Mouse (Mus musculus) forebrain, embryonic 14.5 days (tissue): ENCODE measurements around the gene Nppa. TPM values are rescaled to one million over a fixed set of nuclear protein-coding genes. Genes with fewer than 3 reads are reported as not detected.
"Not testable (repeated sequence)": the region's sequence is repeated elsewhere in the genome, so short reads cannot be mapped to it uniquely, and the experiment has no call there.

Experiments used
- ATAC-seq: fragments of 200-750 bp; cut with Nextera tagmentation; 2 replicates; pipeline ENCODE4 v1.8.0; 2017; ENCODE audit warnings: mild to moderate bottlenecking, moderate library complexity
- DNase-seq: peaks from one replicate; pipeline ENCODE4 v3.0.0-alpha.2; 2015; ENCODE audit warnings: low spot score
- H3K27ac ChIP-seq: fragments of 300-500 bp; sonication (generic); 2 replicates; pipeline ENCODE4 v1.5.1; 2014; ENCODE audit warnings: low read depth, mild to moderate bottlenecking, control low read depth, low read length, moderate library complexity
- H3K27me3 ChIP-seq: fragments of 300-500 bp; sonication (generic); replicated peaks from 2 replicates; pipeline ENCODE4 v1.6.1; 2014; ENCODE audit warnings: low read length, control low read depth, mixed read lengths; ENCODE audit not compliant: control insufficient read depth, insufficient read depth
- H3K36me3 ChIP-seq: fragments of 300-500 bp; sonication (generic); 2 replicates; pipeline ENCODE4 v1.6.1; 2014; ENCODE audit warnings: low read length, control low read depth; ENCODE audit not compliant: control insufficient read depth, insufficient read depth
- H3K4me1 ChIP-seq: fragments of 300-500 bp; sonication (generic); 2 replicates; pipeline ENCODE4 v1.6.1; 2014; ENCODE audit warnings: antibody characterized with exemption, low read length, control low read depth; ENCODE audit not compliant: control insufficient read depth, insufficient read depth
- H3K4me2 ChIP-seq: fragments of 300-500 bp; sonication (generic); 2 replicates; pipeline ENCODE4 v1.6.1; 2014; ENCODE audit warnings: mild to moderate bottlenecking, control low read depth, low read length
- H3K4me3 ChIP-seq: fragments of 300-500 bp; sonication (generic); 2 replicates; pipeline ENCODE4 v1.5.1; 2014; ENCODE audit warnings: low read depth, low read length, control low read depth
- H3K9ac ChIP-seq: fragments of 300-500 bp; sonication (generic); 2 replicates; pipeline ENCODE4 v1.6.1; 2014; ENCODE audit warnings: mild to moderate bottlenecking, low read length, control low read depth, moderate library complexity
- H3K9me3 ChIP-seq: fragments of 300-500 bp; sonication (generic); replicated peaks from 2 replicates; pipeline ENCODE4 v1.6.1; 2016; ENCODE audit warnings: low read length, control low read depth, mixed read lengths; ENCODE audit not compliant: control insufficient read depth
- WGBS: fragments of 180-500 bp; shearing (Covaris S2); extraction: QIAGEN DNeasy Blood & Tissue Kit; methylation state at CpG from one replicate; pipeline ENCODE4 v1.1.7; 2014; 5-methylcytosine and 5-hydroxymethylcytosine counted together
- polyA plus RNA-seq: library from polyadenylated mRNA; unstranded; fragments of >200 nt; fragmentation: Nextera tagmentation; extraction: Ambion mirVana; gene quantifications from 2 replicates; pipeline ENCODE4 v1.2.1, GENCODE M21; 2014

Gene Nppa
- polyA plus RNA-seq, 1 experiment from 2014 or later: 1.1 TPM

DNA sequence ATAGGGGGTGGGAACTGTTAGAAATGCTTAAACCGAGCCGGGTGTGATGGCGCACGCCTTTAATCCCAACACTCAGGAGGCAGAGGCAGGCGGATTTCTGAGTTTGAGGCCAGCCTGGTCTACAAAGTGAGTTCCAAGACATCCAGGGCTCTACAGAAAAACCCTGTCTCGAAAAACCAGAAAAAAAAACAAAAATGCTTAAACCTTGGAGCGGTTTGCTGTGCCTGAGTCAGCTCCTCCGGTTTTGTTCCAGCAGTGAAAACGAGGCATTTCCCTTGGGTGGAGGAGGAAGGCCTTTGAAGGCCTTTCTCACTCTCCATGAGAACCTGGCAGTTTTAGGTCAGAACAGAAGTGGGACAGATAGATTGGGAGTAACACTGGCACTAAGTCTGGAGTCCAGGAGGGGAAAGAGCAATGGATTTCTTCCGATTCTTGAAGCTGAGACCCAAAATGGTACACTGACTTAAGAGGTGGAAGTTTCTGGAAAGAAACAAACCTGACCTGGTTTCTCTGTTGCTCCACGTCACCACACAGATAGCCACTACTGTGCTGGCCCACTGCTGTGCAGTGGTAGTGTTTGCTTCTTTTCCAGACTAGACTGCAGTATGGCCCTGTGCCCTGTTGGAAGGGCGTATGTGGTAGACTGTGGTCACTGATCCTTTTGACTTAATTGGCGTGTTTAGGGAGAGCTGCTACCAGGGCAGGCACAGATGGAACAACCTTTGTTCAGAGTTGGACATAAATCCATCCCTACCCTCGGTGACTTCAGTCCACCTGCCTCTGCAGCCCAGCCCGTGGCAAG, 39.7 kb downstream of the Nppa start:
- DNase-seq (peak; percentile 16), ATAC-seq (no peak)
- WGBS: 62% methylated on average over 15 of the region's 15 CpGs
- peak overlapping the region; percentile 88 for H3K4me2 ChIP-seq
- H3K27ac ChIP-seq: peak overlapping the region; percentile 15
- peaks cover 29% of the 10 kb centered on the region for H3K36me3 ChIP-seq
- peak overlapping the region; percentile 34; the same call in 1 of the 2 replicates for H3K4me3 ChIP-seq
- H3K9me3 ChIP-seq: no peaks in the 10 kb centered on the region
- no peaks in the 10 kb centered on the region for H3K27me3 ChIP-seq
- H3K9ac ChIP-seq: peak overlapping the region; percentile 63
- peaks cover 28% of the 10 kb centered on the region for H3K4me1 ChIP-seq

DNA sequence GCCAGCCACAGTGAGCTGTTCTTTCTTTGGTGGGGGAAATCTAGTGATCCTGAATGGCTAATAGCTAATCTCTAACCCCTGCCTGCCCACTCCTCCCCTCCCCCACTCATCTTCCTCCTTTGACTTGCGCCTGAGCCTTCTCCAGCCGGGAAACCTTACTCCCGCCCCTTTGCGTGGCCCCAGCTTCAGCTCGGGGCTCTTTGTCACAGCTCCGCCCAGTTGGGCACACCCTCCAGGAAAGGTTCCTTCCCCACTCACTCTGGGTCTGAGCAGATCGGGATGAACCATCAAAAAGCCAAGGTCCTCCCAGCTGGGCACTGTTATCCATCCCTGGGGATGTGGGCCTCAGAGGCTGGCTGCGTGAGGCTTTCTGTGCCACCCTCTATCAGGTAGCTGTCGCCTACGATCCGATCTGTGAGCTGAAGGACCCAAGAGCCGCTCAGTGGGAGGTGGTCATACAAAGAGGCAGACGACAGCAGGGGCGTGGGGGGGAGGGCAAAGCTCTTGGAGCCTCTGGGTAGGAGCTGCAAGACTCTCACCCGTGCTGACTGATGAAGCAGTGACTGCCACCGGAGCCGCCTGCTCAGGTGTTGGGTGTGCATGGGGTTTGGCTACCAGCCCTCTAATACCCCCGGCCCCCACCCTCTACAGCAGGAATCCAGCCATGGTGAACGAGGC, 40.5 kb downstream of the Nppa start:
- H3K27me3 ChIP-seq: no peaks in the 10 kb centered on the region
- H3K36me3 ChIP-seq: peaks cover 32% of the 10 kb centered on the region
- H3K27ac ChIP-seq: peak overlapping the region; percentile 15
- peak; percentile 70 for DNase-seq
- H3K9me3 ChIP-seq: no peaks in the 10 kb centered on the region
- ATAC-seq: peak; percentile 18; the same call in 1 of the 2 replicates
- H3K4me2 ChIP-seq: peak overlapping the region; percentile 88
- peaks cover 28% of the 10 kb centered on the region for H3K4me1 ChIP-seq
- under 1% methylated on average over 19 of the region's 19 CpGs for WGBS
- peak overlapping the region; percentile 63 for H3K9ac ChIP-seq
- H3K4me3 ChIP-seq: peak overlapping the region; percentile 34

DNA sequence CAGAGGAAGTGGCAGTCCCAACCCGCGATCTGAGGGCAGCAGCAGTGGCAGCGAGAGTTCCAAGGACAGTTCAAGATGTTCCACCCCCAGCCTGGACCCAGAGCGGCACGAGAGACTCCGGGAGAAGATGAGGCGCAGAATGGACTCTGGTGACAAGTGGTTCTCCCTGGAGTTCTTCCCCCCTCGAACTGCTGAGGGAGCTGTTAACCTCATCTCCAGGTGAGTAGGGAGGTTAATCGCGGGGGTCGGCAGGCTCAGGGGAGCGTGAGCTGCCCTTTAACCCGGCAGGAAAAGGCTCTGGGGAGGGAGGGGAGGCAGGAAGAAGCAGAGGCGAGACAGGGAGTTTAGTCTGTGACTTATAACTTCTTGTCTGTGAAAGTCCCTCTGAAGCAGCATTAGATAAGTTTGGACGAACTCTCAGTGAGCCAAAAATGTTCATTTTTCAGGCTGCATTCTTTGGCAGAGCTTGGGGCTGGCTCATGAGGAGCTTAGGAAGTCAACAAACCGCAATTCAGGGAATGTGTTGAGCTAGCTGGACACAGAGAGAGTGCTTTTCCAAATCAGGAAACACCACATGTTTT, 41.2 kb downstream of the Nppa start:
- H3K4me1 ChIP-seq: peaks cover 28% of the 10 kb centered on the region
- 4% methylated on average over 16 of the region's 16 CpGs for WGBS
- DNase-seq: no peak

DNA sequence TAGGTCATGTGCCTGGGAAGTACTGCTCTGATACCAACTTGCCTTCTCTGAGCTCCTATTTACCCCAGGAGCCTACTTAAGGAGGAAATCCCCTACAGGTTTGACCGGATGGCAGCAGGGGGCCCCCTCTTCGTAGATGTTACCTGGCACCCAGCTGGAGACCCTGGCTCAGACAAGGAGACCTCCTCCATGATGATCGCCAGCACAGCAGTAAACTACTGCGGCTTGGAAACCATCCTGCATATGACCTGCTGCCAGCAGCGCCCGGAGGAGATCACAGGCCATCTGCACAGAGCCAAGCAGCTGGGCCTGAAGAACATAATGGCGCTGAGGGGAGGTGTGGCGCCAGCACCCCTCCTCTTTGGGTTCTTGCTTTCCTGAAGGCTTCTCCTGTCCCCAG, 42.8 kb downstream of the Nppa start:
- H3K9me3 ChIP-seq, DNase-seq, H3K27ac ChIP-seq, H3K27me3 ChIP-seq, H3K9ac ChIP-seq, H3K4me2 ChIP-seq, H3K4me3 ChIP-seq, ATAC-seq: not testable (repeated sequence)
- H3K4me1 ChIP-seq: peaks cover 22% of the 10 kb centered on the region
- peaks cover 34% of the 10 kb centered on the region for H3K36me3 ChIP-seq
- WGBS: 80% methylated on average over 7 of the region's 8 CpGs

More for the DNA sequence above, 41.2 kb downstream of the Nppa start:
- Histone ChIP-seq H3K36me3 (peaks cover 27% of the 10 kb centered on the region), H3K27ac (0 out of 2 replicates have a peak overlapping the region, but pooled peaks have one; percentile 15), H3K9ac (peak overlapping the region; percentile 63), H3K27me3 (no peaks in the 10 kb centered on the region), H3K9me3 (no peaks in the 10 kb centered on the region), H3K4me2 (peak overlapping the region; percentile 88), H3K4me3 (peak overlapping the region; percentile 34)
- no peak for ATAC-seq

DNA sequence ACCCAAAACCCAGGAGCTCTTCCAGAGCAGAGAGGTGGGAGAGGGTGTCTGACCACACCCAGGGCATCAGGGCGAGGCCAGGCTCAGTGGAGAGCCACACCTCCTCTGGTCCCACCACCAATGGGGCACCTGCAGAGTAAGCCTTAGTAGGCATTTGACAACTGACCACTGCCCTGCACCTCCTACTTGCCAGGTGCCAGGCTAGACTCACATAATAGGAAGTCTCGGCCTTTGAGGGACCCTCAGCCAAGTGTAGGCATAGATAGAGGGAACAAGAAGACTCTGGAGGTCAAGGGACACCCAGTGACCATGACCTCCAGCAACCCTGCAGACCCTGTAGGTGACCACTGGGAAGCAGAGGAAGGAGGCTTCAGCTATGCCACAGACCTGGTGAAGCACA, 43.6 kb downstream of the Nppa start:
- peaks cover 38% of the 10 kb centered on the region for H3K36me3 ChIP-seq
- H3K9ac ChIP-seq: no peak overlapping the region
- H3K4me1 ChIP-seq: peaks cover 22% of the 10 kb centered on the region
- no peak for DNase-seq
- H3K27ac ChIP-seq: no peak overlapping the region
- WGBS: 98% methylated on average over 2 of the region's 2 CpGs
- no peak for ATAC-seq
- H3K27me3 ChIP-seq: no peaks in the 10 kb centered on the region
- H3K4me3 ChIP-seq: no peak overlapping the region
- H3K9me3 ChIP-seq: no peaks in the 10 kb centered on the region
- no peak overlapping the region for H3K4me2 ChIP-seq

DNA sequence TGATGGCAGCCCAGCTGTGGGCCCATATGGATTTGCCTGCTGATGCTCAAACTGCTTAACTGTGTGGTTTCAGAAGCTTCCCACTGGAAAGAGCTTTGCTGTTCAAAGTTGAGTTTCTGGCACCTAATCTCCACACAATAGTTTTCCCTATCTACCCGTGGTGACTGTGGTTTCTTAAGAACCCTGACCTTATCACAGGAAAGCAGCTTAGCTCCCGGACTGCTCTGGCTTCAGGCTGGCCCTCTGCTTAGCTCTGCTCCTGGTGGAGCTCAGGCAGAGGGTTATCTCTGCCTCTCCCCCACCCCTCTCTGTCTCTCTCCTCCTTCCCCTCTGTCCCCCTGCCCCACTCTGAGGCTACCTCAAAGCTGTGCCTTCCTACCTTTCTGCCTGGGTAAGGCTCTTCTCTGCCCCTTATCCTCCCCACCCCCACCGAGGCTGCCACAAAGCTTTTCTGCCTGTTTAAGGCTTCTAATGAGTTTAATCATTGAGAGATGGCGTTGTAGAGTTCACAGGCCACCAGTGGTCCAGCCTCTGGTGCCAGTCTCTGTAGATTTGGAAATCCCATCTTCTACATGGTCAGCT, 46.0 kb downstream of the Nppa start:
- Histone ChIP-seq H3K36me3 (peaks cover 56% of the 10 kb centered on the region), H3K4me3 (no peak overlapping the region), H3K27me3 (no peaks in the 10 kb centered on the region), H3K9me3 (no peaks in the 10 kb centered on the region), H3K27ac (no peak overlapping the region), H3K4me1 (no peaks in the 10 kb centered on the region; the same call in none of the 2 replicates), H3K4me2 (no peak overlapping the region), H3K9ac (no peak overlapping the region)
- WGBS: 41% methylated on average over 4 of the region's 4 CpGs
- DNase-seq (no peak), ATAC-seq (no peak)

DNA sequence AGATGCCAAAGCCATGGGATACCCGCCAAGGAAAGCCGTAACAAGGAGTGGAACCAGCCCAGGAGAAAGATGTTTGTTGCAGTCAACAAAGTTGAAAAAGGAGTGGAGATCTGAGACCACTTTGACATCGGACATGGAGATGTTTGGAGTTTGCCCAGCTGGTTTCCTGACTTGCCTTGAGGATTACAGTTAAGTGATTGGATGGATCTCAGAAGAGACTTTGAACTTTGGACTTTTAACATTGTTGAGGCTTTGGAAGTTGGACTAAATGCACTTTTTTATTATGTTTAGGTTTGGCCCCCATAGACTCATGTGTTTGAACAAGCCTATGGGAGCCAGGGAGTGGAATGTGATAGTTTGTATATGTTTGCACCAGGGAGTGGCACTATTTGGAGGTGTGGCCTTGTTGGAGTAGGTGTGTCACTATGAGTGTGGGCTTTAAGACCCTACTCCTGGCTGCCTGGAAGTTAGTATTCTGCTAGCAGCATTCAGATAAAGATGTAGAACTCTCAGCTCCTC, 49.9 kb downstream of the Nppa start:
- not testable (repeated sequence) for DNase-seq, H3K4me2 ChIP-seq, H3K9ac ChIP-seq, H3K4me1 ChIP-seq, H3K27ac ChIP-seq, H3K27me3 ChIP-seq, ATAC-seq, H3K4me3 ChIP-seq, H3K9me3 ChIP-seq
- peaks cover 75% of the 10 kb centered on the region for H3K36me3 ChIP-seq
- 97% methylated on average over 3 of the region's 3 CpGs for WGBS

DNA sequence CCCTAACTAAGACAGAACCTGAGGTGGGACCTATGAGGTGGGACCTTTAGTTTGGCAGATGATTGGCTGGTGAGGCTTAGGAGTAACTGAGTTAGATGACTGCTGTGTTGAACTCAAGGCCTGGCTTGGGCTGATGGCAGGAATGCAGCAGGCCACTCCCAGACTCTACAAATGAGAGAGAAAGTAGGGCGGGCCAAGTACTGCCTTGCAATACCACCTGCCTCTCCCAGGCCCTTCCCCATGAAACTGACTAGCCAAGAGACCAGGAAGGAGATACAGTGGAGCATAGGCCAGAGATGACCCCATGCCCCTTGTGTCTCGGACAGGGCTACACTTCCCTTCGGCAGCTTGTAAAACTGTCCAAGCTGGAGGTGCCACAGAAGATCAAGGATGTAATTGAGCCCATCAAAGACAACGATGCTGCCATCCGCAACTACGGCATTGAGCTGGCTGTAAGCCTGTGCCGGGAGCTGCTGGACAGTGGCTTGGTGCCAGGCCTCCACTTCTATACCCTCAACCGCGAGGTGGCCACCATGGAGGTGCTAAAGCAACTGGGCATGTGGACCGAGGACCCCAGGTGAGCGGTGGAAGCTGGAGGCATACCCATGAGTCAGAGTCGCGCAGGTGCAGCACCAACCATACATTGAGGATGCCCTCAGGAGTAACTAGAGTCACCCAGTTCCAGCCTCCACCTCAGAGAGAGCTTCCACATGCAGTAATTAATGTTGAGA, 50.7 kb downstream of the Nppa start:
- no peak overlapping the region for H3K4me2 ChIP-seq
- no peak overlapping the region for H3K9ac ChIP-seq
- DNase-seq: no peak
- H3K9me3 ChIP-seq: no peaks in the 10 kb centered on the region
- no peak overlapping the region for H3K27ac ChIP-seq
- H3K4me1 ChIP-seq: no peaks in the 10 kb centered on the region; the same call in 1 of the 2 replicates
- 94% methylated on average over 13 of the region's 13 CpGs for WGBS
- ATAC-seq: no peak
- peaks cover 76% of the 10 kb centered on the region for H3K36me3 ChIP-seq
- H3K4me3 ChIP-seq: no peak overlapping the region
- H3K27me3 ChIP-seq: no peaks in the 10 kb centered on the region
